ENCODE assay signal across 18 mouse cellular contexts in the genomic region with DNA sequence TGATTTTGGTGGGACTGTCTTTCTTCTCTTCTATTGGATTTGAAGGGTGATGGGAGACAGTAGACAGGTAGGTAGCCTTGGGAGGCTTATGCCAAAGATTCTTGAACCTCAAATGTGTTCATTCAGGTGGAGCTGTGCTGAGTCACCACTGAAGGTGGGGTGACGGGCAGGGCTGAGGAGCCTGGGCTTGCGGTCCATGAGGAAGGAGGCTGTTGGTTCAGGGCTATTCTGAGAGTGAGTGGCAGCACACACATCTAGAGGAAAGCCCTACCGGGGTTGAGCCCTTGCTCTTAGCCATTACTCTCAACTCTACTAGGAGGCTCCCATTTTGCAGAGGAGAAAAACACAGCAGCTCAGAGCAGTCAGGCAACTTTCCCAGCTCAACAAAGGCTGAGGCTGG. TPM values are rescaled to one million over a fixed set of nuclear protein-coding genes. Genes with fewer than 3 reads are reported as not detected.
DNase-seq lines count a peak whose midpoint lies in the region; ATAC-seq and TF ChIP-seq lines count a peak whose summit lies in the region.
"Had no signal": no experiment of that assay in that cellular context is flagged by ENCODE, and none has a peak within 500 bp of the region (broad histone marks: within the 10 kb centered on the region; RNA-seq: fewer than 3 reads in every experiment).

No protein-coding gene starts in this region.

- 0 out of 2 replicates have a peak overlapping the region, but pooled peaks have one; percentile 43 for H3K27ac ChIP-seq in hindbrain, embryonic 11.5 days (ENCODE audit: low read depth, low read length)
- no peak overlapping the region for H3K27ac ChIP-seq in hindbrain, embryonic 14.5 days
- H3K27ac ChIP-seq in ES-Bruce4 (ENCODE audit: insufficient read depth, low read length), result peak overlapping the region; percentile 82
- H3K27ac ChIP-seq in forebrain, embryonic 13.5 days, result peak overlapping the region; percentile 72
- H3K27ac ChIP-seq in stomach, embryonic 15.5 days, result peak overlapping the region; percentile 61
- H3K27ac ChIP-seq in heart, embryonic 10.5 days, result no peak overlapping the region
- H3K27ac ChIP-seq: heart, embryonic 13.5 days; limb, embryonic 10.5 days; neural tube, embryonic 13.5 days had no signal

- no peaks in the 10 kb centered on the region for H3K36me3 ChIP-seq in hindbrain, embryonic 11.5 days (ENCODE audit: control insufficient read depth, insufficient read depth, low read length)
- H3K36me3 ChIP-seq in hindbrain, embryonic 14.5 days (replicated peaks; ENCODE audit: control insufficient read depth, insufficient read depth), result no peaks in the 10 kb centered on the region
- H3K36me3 ChIP-seq in ES-Bruce4 (ENCODE audit: control insufficient read depth, insufficient read depth, low read length, poor library complexity, severe bottlenecking), result no peaks in the 10 kb centered on the region
- H3K36me3 ChIP-seq in forebrain, embryonic 13.5 days (ENCODE audit: poor library complexity, severe bottlenecking), result no peaks in the 10 kb centered on the region
- H3K36me3 ChIP-seq in stomach, embryonic 15.5 days, result no peaks in the 10 kb centered on the region
- no peaks in the 10 kb centered on the region for H3K36me3 ChIP-seq in heart, embryonic 10.5 days
- H3K36me3 ChIP-seq: heart, embryonic 13.5 days; limb, embryonic 10.5 days; neural tube, embryonic 13.5 days had no signal

- TF ChIP-seq POLR2A in ES-Bruce4 (IDR thresholded peaks at IDR 0.05; ENCODE audit: insufficient read depth, low read length), result no peak

- DNase-seq in hindbrain, embryonic 11.5 days (ENCODE audit: low spot score), result no peak
- no peak for DNase-seq in hindbrain, embryonic 14.5 days (ENCODE audit: low spot score)
- no peak for DNase-seq in heart, embryonic 10.5 days (ENCODE audit: low spot score)
- DNase-seq in spleen, adult 18-20 months, result no peak
- DNase-seq: adrenal gland, adult 2 months; cerebellum, adult 9-10 months; kidney, adult 2 months; kidney, postnatal 14 days; liver, postnatal 0 days; lung, postnatal 14 days; thymus, postnatal 25 days had no signal

- H3K4me1 ChIP-seq in hindbrain, embryonic 11.5 days (replicated peaks; ENCODE audit: control insufficient read depth, insufficient read depth, low read length), result peaks cover 6% of the 10 kb centered on the region; the same call in 1 of the 2 replicates
- no peaks in the 10 kb centered on the region for H3K4me1 ChIP-seq in hindbrain, embryonic 14.5 days (replicated peaks; ENCODE audit: control insufficient read depth, insufficient read depth, low read length)
- peaks cover 19% of the 10 kb centered on the region for H3K4me1 ChIP-seq in ES-Bruce4 (ENCODE audit: control insufficient read depth, insufficient read depth, low read length)
- peaks cover 37% of the 10 kb centered on the region for H3K4me1 ChIP-seq in forebrain, embryonic 13.5 days
- peaks cover 5% of the 10 kb centered on the region; the same call in 1 of the 2 replicates for H3K4me1 ChIP-seq in stomach, embryonic 15.5 days
- peaks cover 3% of the 10 kb centered on the region for H3K4me1 ChIP-seq in heart, embryonic 10.5 days

- no peak for TF ChIP-seq CTCF in ES-Bruce4 (IDR thresholded peaks at IDR 0.05; ENCODE audit: low read depth, low read length)

- 89% methylated on average over 3 of the region's 3 CpGs for WGBS in hindbrain, embryonic 11.5 days
- WGBS in hindbrain, embryonic 14.5 days, result 95% methylated on average over 3 of the region's 3 CpGs
- 86% methylated on average over 3 of the region's 3 CpGs for WGBS in forebrain, embryonic 13.5 days
- 76% methylated on average over 3 of the region's 3 CpGs for WGBS in stomach, embryonic 15.5 days
- WGBS in heart, embryonic 10.5 days, result 87% methylated on average over 3 of the region's 3 CpGs

- H3K4me2 ChIP-seq in hindbrain, embryonic 11.5 days (replicated peaks; ENCODE audit: low read depth, low read length), result no peak overlapping the region
- H3K4me2 ChIP-seq in hindbrain, embryonic 14.5 days (replicated peaks), result no peak overlapping the region
- H3K4me2 ChIP-seq in forebrain, embryonic 13.5 days, result no peak overlapping the region
- no peak overlapping the region for H3K4me2 ChIP-seq in stomach, embryonic 15.5 days
- H3K4me2 ChIP-seq: heart, embryonic 13.5 days; neural tube, embryonic 13.5 days had no signal

- no peaks in the 10 kb centered on the region for H3K27me3 ChIP-seq in hindbrain, embryonic 11.5 days (ENCODE audit: control insufficient read depth, insufficient read depth, low read length)
- no peaks in the 10 kb centered on the region for H3K27me3 ChIP-seq in hindbrain, embryonic 14.5 days (ENCODE audit: control insufficient read depth, insufficient read depth, low read length)
- H3K27me3 ChIP-seq in ES-Bruce4 (ENCODE audit: control insufficient read depth, insufficient read depth, low read length, poor library complexity, severe bottlenecking), result no peaks in the 10 kb centered on the region
- H3K27me3 ChIP-seq in forebrain, embryonic 13.5 days, result no peaks in the 10 kb centered on the region
- H3K27me3 ChIP-seq in stomach, embryonic 15.5 days (replicated peaks), result no peaks in the 10 kb centered on the region
- 0 out of 2 replicates have a peak, but pooled peaks cover 16% of the 10 kb centered on the region for H3K27me3 ChIP-seq in heart, embryonic 10.5 days (ENCODE audit: insufficient read depth, poor library complexity, severe bottlenecking)
- H3K27me3 ChIP-seq: neural tube, embryonic 13.5 days had no signal

- no peak for TF ChIP-seq EP300 in ES-Bruce4 (IDR thresholded peaks at IDR 0.05; ENCODE audit: insufficient read depth, low read depth, low read length)

- no peak overlapping the region for H3K9ac ChIP-seq in hindbrain, embryonic 11.5 days (ENCODE audit: low read depth, low read length)
- no peak overlapping the region for H3K9ac ChIP-seq in hindbrain, embryonic 14.5 days
- no peak overlapping the region for H3K9ac ChIP-seq in ES-Bruce4 (ENCODE audit: low read depth, poor library complexity, severe bottlenecking)
- H3K9ac ChIP-seq in forebrain, embryonic 13.5 days, result no peak overlapping the region
- H3K9ac ChIP-seq in stomach, embryonic 15.5 days, result no peak overlapping the region
- H3K9ac ChIP-seq: heart, embryonic 13.5 days; liver, postnatal 0 days; neural tube, embryonic 13.5 days had no signal

- no peak for ATAC-seq in hindbrain, embryonic 11.5 days (ENCODE audit: low FRiP score)
- no peak for ATAC-seq in hindbrain, embryonic 14.5 days (ENCODE audit: low FRiP score)
- ATAC-seq in forebrain, embryonic 13.5 days, result no peak
- 0 out of 2 replicates have a peak, but pooled peaks have one; percentile 33 for ATAC-seq in stomach, embryonic 15.5 days (ENCODE audit: insufficient read depth, low FRiP score, low read depth)
- ATAC-seq: inflammation-experienced regulatory T-cells, adult 6 months; liver, postnatal 0 days had no signal

- H3K4me3 ChIP-seq in hindbrain, embryonic 11.5 days (ENCODE audit: low read depth, low read length), result no peak overlapping the region
- no peak overlapping the region for H3K4me3 ChIP-seq in hindbrain, embryonic 14.5 days (replicated peaks; ENCODE audit: low read length)
- no peak overlapping the region for H3K4me3 ChIP-seq in ES-Bruce4 (ENCODE audit: low read depth, low read length)
- H3K4me3 ChIP-seq in forebrain, embryonic 13.5 days, result no peak overlapping the region
- H3K4me3 ChIP-seq in stomach, embryonic 15.5 days (replicated peaks), result no peak overlapping the region
- no peak overlapping the region for H3K4me3 ChIP-seq in heart, embryonic 10.5 days
- H3K4me3 ChIP-seq: heart, embryonic 13.5 days; limb, embryonic 10.5 days; neural tube, embryonic 13.5 days had no signal

- no peaks in the 10 kb centered on the region for H3K9me3 ChIP-seq in hindbrain, embryonic 11.5 days (ENCODE audit: control insufficient read depth, low read length)
- no peaks in the 10 kb centered on the region for H3K9me3 ChIP-seq in hindbrain, embryonic 14.5 days (ENCODE audit: control insufficient read depth, low read length)
- no peaks in the 10 kb centered on the region for H3K9me3 ChIP-seq in ES-Bruce4 (replicated peaks; ENCODE audit: control insufficient read depth, insufficient read depth, low read length, poor library complexity, severe bottlenecking)
- H3K9me3 ChIP-seq in forebrain, embryonic 13.5 days (replicated peaks), result no peaks in the 10 kb centered on the region
- H3K9me3 ChIP-seq in stomach, embryonic 15.5 days, result no peaks in the 10 kb centered on the region
- H3K9me3 ChIP-seq in heart, embryonic 10.5 days, result no peaks in the 10 kb centered on the region
- H3K9me3 ChIP-seq: heart, embryonic 13.5 days; limb, embryonic 10.5 days; neural tube, embryonic 13.5 days had no signal

RNA-seq across cellular contexts. Expression of a gene that starts 54.6 kb away (rescaled TPM):
- polyA plus RNA-seq in hindbrain, embryonic 11.5 days (2014; fragmentation: Nextera tagmentation; extraction: Ambion mirVana), result 18.0 and 20.2 TPM in 2 replicates
- 22.3 and 30.2 TPM in 2 replicates for polyA plus RNA-seq in hindbrain, embryonic 14.5 days (2014; fragmentation: Nextera tagmentation; extraction: Ambion mirVana)
- 5.4 and 7.3 TPM in 2 replicates for polyA plus RNA-seq in ES-Bruce4 (2011; ENCODE audit: insufficient read depth, insufficient read length, low read depth, missing spikeins)
- 6.4 and 7.6 TPM in 2 replicates for polyA plus RNA-seq in forebrain, embryonic 13.5 days (2015; fragmentation: Nextera tagmentation; extraction: Ambion mirVana)
- polyA plus RNA-seq in stomach, embryonic 15.5 days (2015; fragmentation: Nextera tagmentation; extraction: Ambion mirVana), result 25.7 TPM in 2 replicates
- 9.7 and 11.8 TPM in 2 replicates for polyA plus RNA-seq in heart, embryonic 10.5 days (2016; fragmentation: Nextera tagmentation; extraction: Ambion mirVana)

Comparison
In these comparisons a context has a peak if more than half of its experiments do, and no peak if none do; other contexts are left out.
1. H3K27ac ChIP-seq: peak in hindbrain, embryonic 11.5 days (single experiment), ES-Bruce4 (single experiment), forebrain, embryonic 13.5 days (single experiment) and stomach, embryonic 15.5 days (single experiment); none in hindbrain, embryonic 14.5 days (single experiment) and heart, embryonic 10.5 days (single experiment).